Mouse (Mus musculus): ENCODE data around the gene Gas6.

The Gas6 gene

GRCm38 (mm10) chr8:13459431-13459830 is 34.9 kb downstream of the Gas6 start:
- no peak for DNase-seq

GRCm38 (mm10) chr8:13455295-13455694 is 39.0 kb downstream of the Gas6 start:
- DNase-seq = peak; percentile 48

- peak; percentile 29 for DNase-seq
These were observed 39.8 kb downstream of the Gas6 start for GRCm38 (mm10) chr8:13454341-13455113.

- no peak for DNase-seq
These were observed 42.5 kb downstream of the Gas6 start for GRCm38 (mm10) chr8:13451747-13452277.

- peak; percentile 66 for DNase-seq
These were observed 46.1 kb downstream of the Gas6 start for GRCm38 (mm10) chr8:13448145-13448544.

- DNase-seq = no peak
These were observed 47.8 kb downstream of the Gas6 start for GRCm38 (mm10) chr8:13446456-13446855.

GRCm38 (mm10) chr8:13442152-13442551 is 52.1 kb downstream of the Gas6 start:
- DNase-seq = no peak

- no peak for DNase-seq
These were observed 56.8 kb downstream of the Gas6 start for GRCm38 (mm10) chr8:13437531-13437930.

- peak; percentile 8 for DNase-seq
These were observed 58.2 kb downstream of the Gas6 start for GRCm38 (mm10) chr8:13436052-13436451.

GRCm38 (mm10) chr8:13434889-13435288 is 59.4 kb downstream of the Gas6 start, which contains the start of gene Tmem255b:
Gene Tmem255b (plus strand): TSS chr8:13435189.
- no peak for DNase-seq

GRCm38 (mm10) chr8:13433130-13433529 is 61.2 kb downstream of the Gas6 start:
- DNase-seq = no peak

- no peak for DNase-seq
These were observed 63.4 kb downstream of the Gas6 start for GRCm38 (mm10) chr8:13430866-13431265.

GRCm38 (mm10) chr8:13430412-13430811 is 63.9 kb downstream of the Gas6 start:
- DNase-seq = no peak

- no peak for DNase-seq
These were observed 66.1 kb downstream of the Gas6 start for GRCm38 (mm10) chr8:13428156-13428555.

- DNase-seq = no peak
These were observed 66.9 kb downstream of the Gas6 start for GRCm38 (mm10) chr8:13427351-13427750.

GRCm38 (mm10) chr8:13420970-13421369 is 73.3 kb downstream of the Gas6 start:
- no peak for DNase-seq

- DNase-seq = no peak
These were observed 75.1 kb downstream of the Gas6 start for GRCm38 (mm10) chr8:13419111-13419639.

- no peak for DNase-seq
These were observed 78.4 kb downstream of the Gas6 start for GRCm38 (mm10) chr8:13415879-13416278.

Data from embryo, embryonic 11 days (tissue).